Mouse (Mus musculus) olfactory bulb, adult 2 months (tissue): ENCODE results near the gene Spata13.

Experiments used
- CTCF ChIP-seq: fragments of 200-500 bp; IDR thresholded peaks from 2 replicates; pipeline ENCODE4 v1.5.1; 2012; ENCODE audit warnings: low read depth, mild to moderate bottlenecking, low read length, moderate library complexity; ENCODE audit not compliant: insufficient read depth
- POLR2A ChIP-seq: fragments of 200-500 bp; IDR thresholded peaks from 2 replicates; pipeline ENCODE4 v1.6.1; 2012; ENCODE audit warnings: mild to moderate bottlenecking, low read depth, low read length, moderate library complexity; ENCODE audit not compliant: insufficient read depth

DNA sequence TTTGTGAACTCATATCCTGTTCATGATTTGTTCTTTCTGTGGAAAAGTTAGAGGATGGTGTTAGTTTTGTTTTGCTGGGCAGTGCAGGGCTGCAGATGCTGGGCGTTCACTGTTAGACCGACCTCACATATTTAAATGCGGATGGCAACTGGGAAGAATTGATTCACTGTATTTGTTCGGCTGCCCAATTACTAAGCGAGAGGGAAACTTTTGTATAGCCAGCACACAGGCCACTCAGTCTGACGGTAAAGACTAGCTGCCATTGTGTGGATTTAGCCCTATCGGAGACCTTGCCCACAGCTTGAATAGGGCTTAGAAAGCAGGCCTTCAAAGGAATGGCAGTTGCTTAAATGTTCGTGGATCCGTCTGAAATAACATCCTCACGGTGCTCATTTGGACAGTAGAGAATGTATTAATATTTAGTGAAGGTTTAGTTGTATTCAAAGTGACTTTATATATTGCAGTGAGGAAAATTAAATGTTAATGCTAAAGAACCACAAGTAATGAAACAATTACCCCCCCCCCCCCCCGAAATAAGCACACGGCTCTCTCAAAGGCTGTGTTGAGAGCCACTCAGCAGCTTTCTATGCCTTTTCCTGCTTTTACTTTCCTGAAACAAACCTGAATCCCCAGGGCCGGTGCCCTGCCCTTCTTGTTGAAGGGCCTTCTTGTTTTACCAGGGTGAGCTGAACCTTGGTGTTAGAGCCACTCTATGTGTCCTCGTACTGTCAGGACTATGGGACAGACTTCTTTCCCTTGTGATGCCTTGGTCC is 9.5 kb downstream of the Spata13 start:
- no peak for TF ChIP-seq CTCF
- TF ChIP-seq POLR2A, result no peak
